ENCODE assay signal across 35 mouse cellular contexts in the genomic region with DNA sequence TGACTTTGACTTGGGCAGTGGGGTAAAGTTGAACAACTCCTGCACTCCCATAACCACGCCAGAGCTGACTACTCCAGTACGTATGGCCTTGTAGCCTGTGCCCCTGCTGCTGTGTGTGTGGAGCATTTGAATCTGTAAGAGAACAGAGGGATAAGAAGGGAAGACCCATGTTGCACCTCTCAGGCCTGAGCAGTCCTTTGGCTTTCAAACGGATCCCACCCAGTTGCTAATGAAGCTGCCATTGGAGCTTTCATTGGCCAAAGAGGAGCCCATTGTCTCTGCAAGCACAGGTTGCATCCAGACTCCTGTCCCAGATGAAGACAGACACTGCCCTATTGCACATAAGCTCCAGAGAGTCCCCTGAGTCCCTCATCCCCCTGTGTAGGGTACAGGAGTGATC. TPM values are rescaled to one million over a fixed set of nuclear protein-coding genes. Genes with fewer than 3 reads are reported as not detected.
"Had no signal": no experiment of that assay in that cellular context is flagged by ENCODE, and none has a peak within 500 bp of the region (broad histone marks: within the 10 kb centered on the region; RNA-seq: fewer than 3 reads in every experiment).

No protein-coding gene starts in this region.

- H3K4me3 ChIP-seq: limb, embryonic 10.5 days; limb, embryonic 12.5 days; limb, embryonic 13.5 days; limb, embryonic 15.5 days; liver, embryonic 12.5 days; liver, embryonic 13.5 days; liver, embryonic 15.5 days; lung, embryonic 15.5 days; megakaryocyte, embryonic 14.5 days; midbrain, embryonic 10.5 days; midbrain, embryonic 12.5 days; midbrain, embryonic 13.5 days; midbrain, embryonic 15.5 days; myocyte; neural tube, embryonic 12.5 days had no signal

- ATAC-seq: liver, embryonic 12.5 days; liver, postnatal 0 days; lung, postnatal 0 days; midbrain, embryonic 13.5 days; midbrain, embryonic 15.5 days; midbrain, embryonic 16.5 days had no signal

- H3K4me1 ChIP-seq: liver, embryonic 15.5 days had no signal

- H3K36me3 ChIP-seq: midbrain, embryonic 15.5 days had no signal

- H3K27ac ChIP-seq: limb, embryonic 10.5 days; limb, embryonic 12.5 days; limb, embryonic 13.5 days; limb, embryonic 15.5 days; liver, embryonic 12.5 days; liver, embryonic 13.5 days; liver, embryonic 14.5 days; liver, embryonic 15.5 days; lung, embryonic 15.5 days; macrophage; midbrain, embryonic 10.5 days; midbrain, embryonic 12.5 days; midbrain, embryonic 13.5 days; midbrain, embryonic 15.5 days; neural tube, embryonic 12.5 days had no signal

- H3K9ac ChIP-seq: limb, embryonic 12.5 days; limb, embryonic 13.5 days; limb, embryonic 15.5 days; liver, embryonic 12.5 days; liver, embryonic 13.5 days; liver, embryonic 14.5 days; liver, embryonic 15.5 days; liver, postnatal 0 days; lung, embryonic 14.5 days; lung, embryonic 15.5 days; midbrain, embryonic 12.5 days; midbrain, embryonic 13.5 days; midbrain, embryonic 15.5 days; neural tube, embryonic 12.5 days had no signal

- H3K9me3 ChIP-seq: limb, embryonic 10.5 days; limb, embryonic 12.5 days; limb, embryonic 13.5 days; limb, embryonic 15.5 days; liver, embryonic 12.5 days; liver, embryonic 13.5 days; liver, embryonic 15.5 days; lung, embryonic 15.5 days; megakaryocyte, embryonic 14.5 days; midbrain, embryonic 10.5 days; midbrain, embryonic 12.5 days; midbrain, embryonic 13.5 days; midbrain, embryonic 15.5 days; neural tube, embryonic 12.5 days had no signal

- DNase-seq: left cerebral cortex, postnatal 4 days; liver; liver, embryonic 13.5 days; liver, postnatal 0 days; lung, adult 18-20 months; lung, adult 2 months; lung, embryonic 14.5 days; lung, postnatal 10 days; lung, postnatal 14 days; lung, postnatal 36 days; lung, postnatal 4 days; midbrain, embryonic 14.5 days had no signal

RNA-seq across cellular contexts. Expression of a gene that starts 11.0 kb away (rescaled TPM):
- total RNA-seq: liver, adult 2 months; megakaryocyte, adult 5-6 weeks; megakaryocyte-erythroid progenitor cell, adult 5-6 weeks; monocyte, adult 5-6 weeks had no signal

RNA-seq across cellular contexts. Expression of a gene that starts 17.2 kb away (rescaled TPM):
- total RNA-seq: liver, adult 2 months; megakaryocyte progenitor cell, adult 5-6 weeks; megakaryocyte, adult 5-6 weeks; megakaryocyte-erythroid progenitor cell, adult 5-6 weeks; monocyte, adult 5-6 weeks had no signal
